Mouse (Mus musculus) left cerebral cortex, adult 2 months (tissue): Measurements from ENCODE around the gene Dbr1. TPM values are rescaled to one million over a fixed set of nuclear protein-coding genes. Genes with fewer than 3 reads are reported as not detected.
A peak's percentile ranks its signal among the peaks of the same experiment; 100 is the strongest.

Source experiments
- DNase-seq, 2 experiments: peaks; one replicate each; pipeline ENCODE4 v3.0.0; 2021 to 2022; ENCODE audit warnings: low spot score in 2 of 2, mixed read lengths in 1 of 2; ENCODE audit errors: extremely low spot score in 1 of 2
- H3K27ac ChIP-seq: fragments of 200-600 bp; 2 replicates; pipeline ENCODE4 v1.8.1; 2022
- H3K4me3 ChIP-seq: fragments of 200-600 bp; 2 replicates; pipeline ENCODE4 v1.8.1; 2022
- CTCF ChIP-seq: fragments of 200-600 bp; IDR thresholded peaks from 2 replicates; pipeline ENCODE4 v1.8.1; 2022; ENCODE audit warnings: antibody characterized with exemption, mild to moderate bottlenecking, moderate library complexity
- intact Hi-C: fragments of 180-260 bp; cut with DNase I; formaldehyde crosslinking; loops from one replicate; pipeline ENCODE4 v1.15.1; 2025
- long read RNA-seq, 2 experiments: library from polyadenylated mRNA; stranded (forward); transcript quantifications; one replicate each; pipeline ENCODE4 v2.0.0; 2021; ENCODE audit warnings: borderline mapping rate in 2 of 2
- total RNA-seq, 2 experiments: library from RNA; stranded (reverse); gene quantifications; 2 replicates each; pipeline ENCODE4 v1.2.3; 2021

Gene Dbr1
- 10 to 100 TPM; 14.2 to 15.9 TPM for total RNA-seq
- long read RNA-seq, experiment 1, transcript Dbr1-201 (8 exons, 2,261 nt), result major isoform, 17 of 18 reads
- long read RNA-seq, experiment 1, partial matches to known transcripts, result 0 of 18 reads
- long read RNA-seq, experiment 1, other reads (novel, unspliced or antisense), result 1 of 18 reads
- long read RNA-seq, experiment 2, transcript Dbr1-201 (8 exons, 2,261 nt), result major isoform, 7 of 8 reads
- long read RNA-seq, experiment 2, partial matches to known transcripts, result 0 of 8 reads
- long read RNA-seq, experiment 2, other reads (novel, unspliced or antisense), result 1 of 8 reads

DNA sequence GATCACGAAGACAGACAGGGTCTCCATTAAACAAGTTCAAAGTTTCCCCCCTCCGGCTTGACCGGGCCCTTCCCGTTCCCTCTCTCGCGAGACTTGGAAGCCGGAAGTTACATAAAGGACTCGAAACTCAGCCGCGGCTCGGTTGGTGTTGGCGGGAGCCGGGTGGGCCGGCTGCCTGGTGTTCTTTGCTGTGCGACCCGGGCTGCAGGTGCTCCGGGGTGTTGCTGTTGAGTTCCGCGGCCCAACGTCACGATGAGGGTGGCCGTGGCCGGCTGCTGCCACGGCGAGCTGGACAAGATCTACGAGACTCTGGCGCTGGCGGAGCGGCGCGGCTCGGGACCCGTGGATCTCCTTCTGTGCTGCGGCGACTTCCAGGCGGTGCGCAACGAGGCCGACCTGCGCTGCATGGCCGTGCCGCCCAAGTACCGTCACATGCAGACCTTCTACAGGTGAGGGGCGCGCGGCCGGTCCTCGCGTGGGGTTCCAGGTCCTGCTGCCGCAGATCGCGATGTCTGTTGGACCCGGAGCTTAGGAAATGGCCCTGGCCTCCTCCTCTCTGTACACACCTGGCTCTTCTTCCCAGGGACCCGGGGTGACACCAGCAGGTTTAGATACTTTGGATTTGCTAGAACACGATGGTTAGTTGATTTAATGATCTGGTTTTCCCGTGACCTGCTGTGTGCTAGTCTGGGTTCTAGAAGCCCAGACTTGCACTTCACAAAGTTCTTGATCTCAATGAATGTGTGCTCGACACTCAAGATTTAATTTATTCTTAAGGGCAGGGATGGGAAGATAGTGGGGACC lies at the start of gene Dbr1:
Gene Dbr1, plus strand, starts transcription at position 123 of the 804 bp plus-strand sequence.
- TF ChIP-seq CTCF, result no peak
- intact Hi-C loops, result no loop called here
- Histone ChIP-seq H3K4me3 (peak within 1 kb of the TSS; percentile 67), H3K27ac (peak within 1 kb of the TSS; percentile 90)
- peak; percentile 91 for DNase-seq

DNA sequence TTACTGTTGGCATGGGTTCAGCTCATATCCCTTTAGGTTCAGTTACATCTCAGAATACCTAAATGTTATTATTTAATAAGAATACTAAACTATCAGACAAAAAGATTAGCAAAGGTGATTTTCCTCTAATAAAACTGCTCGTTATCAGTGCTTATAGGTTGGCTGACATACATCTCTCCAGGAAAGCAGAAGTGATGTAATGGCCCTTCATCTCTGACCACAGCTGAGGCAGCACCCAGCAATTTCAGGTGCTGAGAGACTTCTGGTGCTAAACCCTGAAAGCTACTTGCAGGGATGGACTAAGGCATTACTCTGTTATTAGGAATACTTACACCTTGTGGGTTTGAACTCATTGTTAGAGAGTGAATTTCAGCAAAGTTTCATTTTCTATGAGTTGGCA lies 43.7 kb upstream of the Dbr1 start:
- no peak overlapping the region for H3K27ac ChIP-seq
- intact Hi-C loops, result no loop called here
- no peak for TF ChIP-seq CTCF
- no peak overlapping the region for H3K4me3 ChIP-seq
- no peak for DNase-seq

- H3K27ac ChIP-seq, result no peak overlapping the region
- no peak; the same call in 1 of the 2 replicates for TF ChIP-seq CTCF
- no peak overlapping the region for H3K4me3 ChIP-seq
- intact Hi-C loops, result no loop called here
- DNase-seq, result no peak
Observed at GRCm38 (mm10) chr9:99546259-99546658, 29.3 kb upstream of the Dbr1 start.

GRCm38 (mm10) chr9:99552068-99552467 lies 23.5 kb upstream of the Dbr1 start:
- no peak for TF ChIP-seq CTCF
- Histone ChIP-seq H3K27ac (no peak overlapping the region), H3K4me3 (no peak overlapping the region)
- intact Hi-C loops, result no loop called here
- no peak for DNase-seq

DNA sequence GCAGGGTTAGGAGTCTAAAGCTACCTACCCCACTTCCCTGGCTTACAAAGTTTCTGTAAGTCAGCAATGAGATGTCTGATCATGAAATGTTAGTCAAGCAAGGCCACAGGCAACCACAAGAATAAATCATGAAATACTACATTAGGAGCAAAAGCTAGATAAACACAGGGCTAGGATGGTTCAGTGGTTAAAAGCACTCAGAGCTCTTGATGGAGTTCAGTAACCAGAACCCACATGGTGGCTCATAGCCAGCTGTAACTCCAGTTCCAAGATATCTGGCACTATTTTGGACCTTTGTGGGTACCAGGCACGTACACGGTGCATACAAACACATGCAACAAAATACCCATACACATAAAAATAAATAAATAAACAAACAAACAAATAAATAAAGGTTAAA lies 22.6 kb upstream of the Dbr1 start:
- DNase-seq, result no peak
- intact Hi-C loops, result no loop called here
- no peak for TF ChIP-seq CTCF

DNA sequence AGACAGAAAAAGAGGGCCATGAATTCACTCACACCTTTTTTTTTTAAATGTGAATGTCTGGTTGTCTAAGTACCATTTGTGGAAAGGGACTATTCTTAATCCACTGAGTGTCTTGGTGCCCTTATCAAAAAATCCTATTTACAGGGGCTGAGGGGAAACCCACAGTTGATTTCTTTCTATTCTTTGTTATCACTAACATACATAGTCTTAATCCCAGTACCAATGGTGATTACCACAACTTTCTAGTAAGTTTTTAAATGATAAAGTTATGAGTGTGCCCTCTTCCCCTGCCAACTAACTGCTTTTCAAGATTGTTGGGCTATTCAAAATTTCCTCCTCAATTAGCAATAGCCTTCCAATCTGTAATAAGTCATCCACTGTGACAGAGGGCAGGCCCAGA lies 21.5 kb upstream of the Dbr1 start:
- Histone ChIP-seq H3K27ac (no peak overlapping the region), H3K4me3 (no peak overlapping the region)
- intact Hi-C loops, result no loop called here
- no peak for TF ChIP-seq CTCF
- DNase-seq, result no peak

More for the DNA sequence above, 22.6 kb upstream of the Dbr1 start:
- H3K4me3 ChIP-seq, result no peak overlapping the region
- no peak overlapping the region for H3K27ac ChIP-seq

- intact Hi-C loops, result no loop called here
- DNase-seq, result no peak
- TF ChIP-seq CTCF, result no peak
- H3K27ac ChIP-seq, result no peak overlapping the region
- no peak overlapping the region for H3K4me3 ChIP-seq
Observed at GRCm38 (mm10) chr9:99555253-99555652, 20.3 kb upstream of the Dbr1 start.

GRCm38 (mm10) chr9:99557580-99558300 lies 17.9 kb upstream of the Dbr1 start:
- no peak for DNase-seq
- TF ChIP-seq CTCF, result no peak
- no peak overlapping the region for H3K4me3 ChIP-seq
- intact Hi-C loops, result no loop called here
- no peak overlapping the region for H3K27ac ChIP-seq

- DNase-seq, result no peak
- no peak for TF ChIP-seq CTCF
- Histone ChIP-seq H3K27ac (no peak overlapping the region), H3K4me3 (no peak overlapping the region)
- intact Hi-C loops, result no loop called here
Observed at GRCm38 (mm10) chr9:99558824-99559556, 16.6 kb upstream of the Dbr1 start.

DNA sequence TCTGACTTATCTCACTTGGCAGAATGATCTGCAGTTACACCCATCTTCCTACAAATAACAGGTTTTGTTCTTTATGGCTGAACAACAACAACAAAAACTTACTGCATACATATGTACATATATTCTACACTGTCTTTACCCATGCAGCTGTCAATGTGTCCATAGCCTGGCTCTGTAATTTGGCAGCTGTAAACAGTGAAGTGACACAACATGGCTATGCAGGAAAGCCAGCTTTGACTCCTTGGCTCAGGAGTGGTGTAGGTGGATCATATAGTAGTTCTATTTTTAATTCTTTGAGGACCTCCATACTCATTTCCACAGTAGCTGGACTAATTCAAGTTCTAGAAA lies 16.1 kb upstream of the Dbr1 start:
- no peak overlapping the region for H3K27ac ChIP-seq
- TF ChIP-seq CTCF, result no peak
- DNase-seq, result no peak
- no peak overlapping the region for H3K4me3 ChIP-seq
- intact Hi-C loops, result no loop called here

- intact Hi-C loops, result no loop called here
- DNase-seq, result no peak
- no peak for TF ChIP-seq CTCF
- Histone ChIP-seq H3K4me3 (no peak overlapping the region), H3K27ac (no peak overlapping the region)
Observed at GRCm38 (mm10) chr9:99560389-99560788, 15.2 kb upstream of the Dbr1 start.

DNA sequence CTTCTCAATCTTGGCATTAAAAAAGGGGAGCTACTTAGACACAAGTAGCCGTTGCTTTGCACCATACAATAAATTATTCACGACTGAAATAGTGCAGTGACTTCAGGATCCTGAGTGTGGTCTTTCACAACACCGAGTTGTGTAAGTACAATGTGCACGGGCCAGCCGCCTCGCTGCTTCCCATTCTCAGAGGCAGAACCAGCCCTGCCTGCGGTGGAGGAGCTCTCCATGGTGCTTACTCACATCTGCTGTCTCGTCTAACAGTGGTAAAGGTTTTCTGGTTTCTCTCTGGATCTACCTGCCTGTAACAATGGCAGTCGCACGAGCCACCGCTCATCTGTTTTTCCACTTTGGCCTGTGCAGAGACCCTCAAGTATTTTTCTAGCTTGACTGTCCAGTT lies 11.9 kb upstream of the Dbr1 start:
- no peak for DNase-seq
- intact Hi-C loops, result no loop called here
- no peak for TF ChIP-seq CTCF

More for the DNA sequence above, 11.9 kb upstream of the Dbr1 start:
- H3K27ac ChIP-seq, result no peak overlapping the region
- no peak overlapping the region for H3K4me3 ChIP-seq
